Mouse (Mus musculus) gastrocnemius, postnatal 14 days (tissue): ENCODE results near the gene Cops8. TPM values are rescaled to one million over a fixed set of nuclear protein-coding genes. Genes with fewer than 3 reads are reported as not detected.
A peak's percentile ranks its signal among the peaks of the same experiment; 100 is the strongest.

Experiments used
- DNase-seq: peaks from one replicate; pipeline ENCODE4 v3.0.0; 2021; ENCODE audit warnings: mixed read lengths
- intact Hi-C: fragments of 180-260 bp; cut with DNase I; formaldehyde crosslinking; loops from one replicate; pipeline ENCODE4 v1.15.1; 2025; ENCODE audit warnings: low total_unique reads
- total RNA-seq, 2 experiments: library from RNA; stranded (reverse); gene quantifications; 2 replicates each; pipeline ENCODE4 v1.2.3; 2021

Cops8 gene
- total RNA-seq, 2 experiments from 2014 or later, result 71.5 to 78.3 TPM

GRCm38 (mm10) chr1:90634205-90634745, 31.5 kb downstream of the Cops8 start:
- intact Hi-C loops, result no loop called here
- no peak for DNase-seq

DNA sequence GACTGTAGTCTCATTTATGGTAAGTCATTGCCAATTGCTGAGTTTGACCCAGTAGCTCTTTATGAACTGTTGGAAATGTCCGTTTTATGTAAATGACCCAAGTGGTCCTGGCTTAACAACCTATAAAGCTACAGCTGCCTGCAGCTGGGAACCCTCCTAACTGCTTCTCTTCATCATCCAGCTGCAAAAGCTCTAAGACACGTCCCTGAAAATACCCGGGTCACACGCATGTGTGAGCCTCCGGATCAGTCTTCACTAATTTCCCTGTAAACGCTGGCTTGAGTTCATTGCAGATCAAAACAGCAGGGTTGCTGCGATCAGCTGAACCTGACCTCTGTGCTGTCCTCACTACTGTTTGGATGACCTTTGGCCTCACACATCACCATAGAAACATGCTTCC, 35.6 kb downstream of the Cops8 start:
- intact Hi-C loops, result no loop called here
- no peak for DNase-seq

GRCm38 (mm10) chr1:90650781-90651437, 48.1 kb downstream of the Cops8 start:
- intact Hi-C loops, result loop anchor here (5.0 to 10.0 kb wide), 2 partner anchors 104 to 306 kb away; no protein-coding TSS in a partner anchor
- peak; percentile 72 for DNase-seq

- intact Hi-C loops, result loop anchor here (5.0 to 10.0 kb wide), 2 partner anchors 103 to 306 kb away; no protein-coding TSS in a partner anchor
- peak; percentile 25 for DNase-seq
These were observed 49.0 kb downstream of the Cops8 start for GRCm38 (mm10) chr1:90651781-90652180.

- DNase-seq, result no peak
- intact Hi-C loops, result loop anchor here (5.0 to 10.0 kb wide), 2 partner anchors 102 to 305 kb away; no protein-coding TSS in a partner anchor
These were observed 49.8 kb downstream of the Cops8 start for GRCm38 (mm10) chr1:90652553-90652952.

DNA sequence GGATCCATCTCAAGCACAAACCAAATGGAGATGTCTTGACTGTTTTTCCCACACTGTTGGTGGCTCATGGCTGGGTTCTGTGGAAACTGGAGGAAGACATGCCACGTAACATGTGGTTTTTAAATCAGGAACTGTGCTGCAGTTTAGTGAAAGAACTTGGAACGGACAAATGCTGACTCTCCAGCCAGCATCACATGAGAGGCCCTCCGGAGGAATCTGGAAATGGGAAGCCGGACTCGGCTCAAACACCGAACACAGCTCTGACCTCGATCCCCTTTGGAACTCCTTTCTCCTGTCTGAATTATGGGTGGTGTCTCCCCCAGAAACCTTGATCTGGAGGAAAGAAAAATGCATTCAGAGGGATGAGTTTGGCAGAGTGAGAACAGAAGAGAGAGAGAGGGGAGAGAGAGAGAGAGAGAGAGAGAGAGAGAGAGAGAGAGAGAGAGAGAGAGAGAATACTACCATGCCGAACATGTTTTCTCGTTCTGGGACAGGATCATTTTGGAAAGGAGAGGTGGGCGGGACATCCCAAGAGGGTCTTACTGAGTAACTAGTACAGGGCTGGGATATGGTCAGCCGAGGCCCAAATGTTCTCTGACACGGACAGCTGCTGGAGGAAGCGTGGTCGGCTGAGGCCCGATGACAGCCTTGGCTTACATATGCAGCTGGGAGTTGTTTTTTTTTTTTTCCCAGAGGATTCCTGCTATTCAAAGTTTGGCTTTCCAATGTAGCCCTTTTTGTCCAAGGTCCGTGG, 53.9 kb downstream of the Cops8 start:
- intact Hi-C loops, result loop anchor here (10.0 kb wide), 1 partner anchor 98 kb away; no protein-coding TSS in a partner anchor
- peak; percentile 81 for DNase-seq

- intact Hi-C loops, result loop anchor here (10.0 kb wide), 1 partner anchor 97 kb away; no protein-coding TSS in a partner anchor
- no peak for DNase-seq
These were observed 54.7 kb downstream of the Cops8 start for GRCm38 (mm10) chr1:90657292-90658050.

DNA sequence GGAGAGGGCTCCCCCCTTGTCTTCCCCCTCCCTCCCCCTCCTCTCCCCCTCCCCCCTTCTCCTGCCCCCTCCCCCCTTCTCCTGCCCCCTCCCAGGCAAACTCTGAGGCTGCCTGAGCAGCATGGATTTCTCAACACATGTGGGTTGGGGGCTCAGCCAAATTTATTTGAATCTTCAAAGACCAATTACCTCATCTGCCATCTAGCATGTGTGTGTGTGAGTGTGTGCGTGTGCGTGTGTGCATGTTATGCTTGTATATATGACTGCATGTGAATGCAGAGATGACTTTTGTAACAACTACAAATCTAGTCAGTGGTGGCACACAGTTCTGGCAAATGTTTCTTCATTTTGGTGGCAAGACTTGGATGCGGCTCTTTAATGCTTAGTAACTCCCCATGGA, 55.8 kb downstream of the Cops8 start:
- DNase-seq, result no peak
- intact Hi-C loops, result loop anchor here (10.0 kb wide), 1 partner anchor 96 kb away; no protein-coding TSS in a partner anchor

DNA sequence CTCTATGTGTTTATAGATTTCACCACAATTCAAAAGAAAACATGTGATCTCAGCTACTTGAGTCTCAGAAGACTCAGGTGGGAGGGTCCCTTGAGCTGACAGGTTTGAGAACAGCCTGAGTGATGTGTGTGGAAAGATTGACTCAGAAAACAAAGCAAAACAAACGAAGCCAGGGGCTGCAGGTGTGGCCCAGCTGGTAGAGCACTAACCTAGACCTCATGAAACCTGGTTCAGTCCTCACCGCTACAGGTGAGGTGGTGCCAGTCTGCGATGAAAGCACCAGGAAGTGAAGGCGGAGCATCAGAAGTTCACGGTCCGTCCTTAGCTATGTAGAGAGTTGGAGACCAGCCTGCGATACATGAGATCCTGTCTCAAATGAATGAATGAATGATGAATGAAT, 57.4 kb downstream of the Cops8 start:
- no peak for DNase-seq
- intact Hi-C loops, result no loop called here

- intact Hi-C loops, result no loop called here
- DNase-seq, result no peak
These were observed 59.7 kb downstream of the Cops8 start for GRCm38 (mm10) chr1:90662491-90662890.

Other genes with a start within 250 kb of the Cops8 start
- gene Col6a3, start 241.0 kb downstream of the Cops8 start, total RNA-seq, result 100 to 1,000 TPM; 217 to 262 TPM